Mouse (Mus musculus): ENCODE data around the gene Hist1h4k. TPM values are rescaled to one million over a fixed set of nuclear protein-coding genes. Genes with fewer than 3 reads are reported as not detected.

The Hist1h4k gene
- polyA plus RNA-seq, 1 experiment from 2014 or later = 4.6 TPM

Small RNA genes within 50 kb of the gene (microRNA-seq; reads per million reads assigned to microRNA genes)
- gene Gm44346 (not detected), gene Gm44357 (not detected), gene Gm44367 (not detected), gene Gm44454 (not detected)

Other genes with a start within 250 kb of the Hist1h4k start
- 5.1 and 6.2 TPM in 2 replicates for gene Gm11273, start 249.1 kb downstream of the Hist1h4k start, polyA plus RNA-seq (2014; fragmentation: Nextera tagmentation; extraction: Ambion mirVana)
- 7.3 and 8.6 TPM in 2 replicates for gene Zkscan8, start 219.4 kb downstream of the Hist1h4k start, polyA plus RNA-seq (2014; fragmentation: Nextera tagmentation; extraction: Ambion mirVana)
- gene Olfr1366, start 207.7 kb downstream of the Hist1h4k start, polyA plus RNA-seq (2014; fragmentation: Nextera tagmentation; extraction: Ambion mirVana) = 0.10 and 0.20 TPM in 2 replicates
- not detected in 2 replicates for gene Olfr1535, start 190.6 kb downstream of the Hist1h4k start, polyA plus RNA-seq (2014; fragmentation: Nextera tagmentation; extraction: Ambion mirVana)
- gene Olfr1364, start 168.7 kb downstream of the Hist1h4k start, polyA plus RNA-seq (2014; fragmentation: Nextera tagmentation; extraction: Ambion mirVana) = not detected in 2 replicates
- not detected in 2 replicates for gene Olfr1362, start 136.5 kb downstream of the Hist1h4k start, polyA plus RNA-seq (2014; fragmentation: Nextera tagmentation; extraction: Ambion mirVana)
- gene Olfr11, start 108.0 kb downstream of the Hist1h4k start, polyA plus RNA-seq (2014; fragmentation: Nextera tagmentation; extraction: Ambion mirVana) = not detected in 2 replicates
- not detected in 2 replicates for gene Olfr1361, start 87.1 kb downstream of the Hist1h4k start, polyA plus RNA-seq (2014; fragmentation: Nextera tagmentation; extraction: Ambion mirVana)
- not detected in 2 replicates for gene Olfr1360, start 73.1 kb downstream of the Hist1h4k start, polyA plus RNA-seq (2014; fragmentation: Nextera tagmentation; extraction: Ambion mirVana)
- not detected in 2 replicates for gene Olfr1359, start 52.4 kb downstream of the Hist1h4k start, polyA plus RNA-seq (2014; fragmentation: Nextera tagmentation; extraction: Ambion mirVana)
- 3.7 and 4.2 TPM in 2 replicates for gene Hist1h2bl, start 34.4 kb downstream of the Hist1h4k start, polyA plus RNA-seq (2014; fragmentation: Nextera tagmentation; extraction: Ambion mirVana)
- 13.2 and 45.9 TPM in 2 replicates for gene Hist1h2ai, start 34.1 kb downstream of the Hist1h4k start, polyA plus RNA-seq (2014; fragmentation: Nextera tagmentation; extraction: Ambion mirVana)
- 7.3 and 11.0 TPM in 2 replicates for gene Hist1h3h, start 32.8 kb downstream of the Hist1h4k start, polyA plus RNA-seq (2014; fragmentation: Nextera tagmentation; extraction: Ambion mirVana)
- 2.5 and 3.9 TPM in 2 replicates for gene Hist1h2bm, start 28.5 kb downstream of the Hist1h4k start, polyA plus RNA-seq (2014; fragmentation: Nextera tagmentation; extraction: Ambion mirVana)
- gene Hist1h4j, start 15.4 kb downstream of the Hist1h4k start, polyA plus RNA-seq (2014; fragmentation: Nextera tagmentation; extraction: Ambion mirVana) = 1.7 TPM in 2 replicates
- 3.4 and 10.8 TPM in 2 replicates for gene Hist1h2ak, start 3.3 kb upstream of the Hist1h4k start, polyA plus RNA-seq (2014; fragmentation: Nextera tagmentation; extraction: Ambion mirVana)
- 0.90 and 2.5 TPM in 2 replicates for gene Hist1h2bn, start 3.6 kb upstream of the Hist1h4k start, polyA plus RNA-seq (2014; fragmentation: Nextera tagmentation; extraction: Ambion mirVana)
- 11.0 and 11.1 TPM in 2 replicates for gene Hist1h1b, start 30.1 kb upstream of the Hist1h4k start, polyA plus RNA-seq (2014; fragmentation: Nextera tagmentation; extraction: Ambion mirVana)
- 108 and 166 TPM in 2 replicates for gene Hist1h3i, start 32.9 kb upstream of the Hist1h4k start, polyA plus RNA-seq (2014; fragmentation: Nextera tagmentation; extraction: Ambion mirVana)
- 6.6 TPM in 1 of 2 replicates, not detected in the other for gene Hist1h2an, start 36.7 kb upstream of the Hist1h4k start, polyA plus RNA-seq (2014; fragmentation: Nextera tagmentation; extraction: Ambion mirVana)
- 0.84 and 1.5 TPM in 2 replicates for gene Hist1h2bp, start 37.0 kb upstream of the Hist1h4k start, polyA plus RNA-seq (2014; fragmentation: Nextera tagmentation; extraction: Ambion mirVana)
- gene Hist1h2bq, start 59.7 kb upstream of the Hist1h4k start, polyA plus RNA-seq (2014; fragmentation: Nextera tagmentation; extraction: Ambion mirVana) = 9.2 and 17.1 TPM in 2 replicates
- not detected in 2 replicates for gene Hist1h2ao, start 60.0 kb upstream of the Hist1h4k start, polyA plus RNA-seq (2014; fragmentation: Nextera tagmentation; extraction: Ambion mirVana)
- gene Hist1h4m, start 61.2 kb upstream of the Hist1h4k start, polyA plus RNA-seq (2014; fragmentation: Nextera tagmentation; extraction: Ambion mirVana) = not detected in 2 replicates
- 4.6 and 16.7 TPM in 2 replicates for gene Hist1h4n, start 81.7 kb upstream of the Hist1h4k start, polyA plus RNA-seq (2014; fragmentation: Nextera tagmentation; extraction: Ambion mirVana)
- gene Hist1h2ap, start 83.0 kb upstream of the Hist1h4k start, polyA plus RNA-seq (2014; fragmentation: Nextera tagmentation; extraction: Ambion mirVana) = 2,010 and 3,186 TPM in 2 replicates
- gene Hist1h2br, start 83.2 kb upstream of the Hist1h4k start, polyA plus RNA-seq (2014; fragmentation: Nextera tagmentation; extraction: Ambion mirVana) = 9.4 and 17.8 TPM in 2 replicates
- gene Zfp184, start 194.6 kb upstream of the Hist1h4k start, polyA plus RNA-seq (2014; fragmentation: Nextera tagmentation; extraction: Ambion mirVana) = 28.3 and 34.9 TPM in 2 replicates
- 0.14 TPM in 1 of 2 replicates, not detected in the other for gene Pom121l2, start 230.7 kb upstream of the Hist1h4k start, polyA plus RNA-seq (2014; fragmentation: Nextera tagmentation; extraction: Ambion mirVana)

All from forebrain, embryonic 14.5 days (tissue).